Mouse (Mus musculus) midbrain, embryonic 12.5 days (tissue): ENCODE data around the gene 4632433K11Rik. TPM values are rescaled to one million over a fixed set of nuclear protein-coding genes. Genes with fewer than 3 reads are reported as not detected.
A peak's percentile ranks its signal among the peaks of the same experiment; 100 is the strongest.
"Not testable (repeated sequence)": the region's sequence is repeated elsewhere in the genome, so short reads cannot be mapped to it uniquely, and the experiment has no call there.

Experiments used
- ATAC-seq: fragments of 200-750 bp; cut with Nextera tagmentation; 2 replicates; pipeline ENCODE4 v1.8.0; 2017; ENCODE audit warnings: low read depth, moderate TSS enrichment, moderate library complexity; ENCODE audit not compliant: low FRiP score
- H3K27ac ChIP-seq: fragments of 300-500 bp; sonication (generic); replicated peaks from 2 replicates; pipeline ENCODE4 v1.5.1; 2016; ENCODE audit warnings: mild to moderate bottlenecking
- H3K27me3 ChIP-seq: fragments of 300-500 bp; sonication (generic); 2 replicates; pipeline ENCODE4 v1.6.1; 2016; ENCODE audit warnings: mild to moderate bottlenecking
- H3K36me3 ChIP-seq: fragments of 300-500 bp; sonication (generic); 2 replicates; pipeline ENCODE4 v1.6.1; 2016
- H3K4me1 ChIP-seq: fragments of 300-500 bp; sonication (generic); 2 replicates; pipeline ENCODE4 v1.6.1; 2016
- H3K4me2 ChIP-seq: fragments of 300-500 bp; sonication (generic); replicated peaks from 2 replicates; pipeline ENCODE4 v1.6.1; 2016; ENCODE audit warnings: mild to moderate bottlenecking, moderate library complexity
- H3K4me3 ChIP-seq: fragments of 300-500 bp; sonication (generic); 2 replicates; pipeline ENCODE4 v1.5.1; 2016; ENCODE audit warnings: mild to moderate bottlenecking
- H3K9ac ChIP-seq: fragments of 300-500 bp; sonication (generic); replicated peaks from 2 replicates; pipeline ENCODE4 v1.6.1; 2016; ENCODE audit warnings: mild to moderate bottlenecking, moderate library complexity
- H3K9me3 ChIP-seq: fragments of 300-500 bp; sonication (generic); 2 replicates; pipeline ENCODE4 v1.6.1; 2016; ENCODE audit warnings: mild to moderate bottlenecking
- WGBS: fragments of 180-500 bp; shearing (Covaris S2); methylation state at CpG from one replicate; pipeline ENCODE4 v1.1.7; 2016; 5-methylcytosine and 5-hydroxymethylcytosine counted together
- polyA plus RNA-seq: library from polyadenylated mRNA; unstranded; fragments of >200 nt; fragmentation: Nextera tagmentation; extraction: Ambion mirVana; gene quantifications from 2 replicates; pipeline ENCODE4 v1.2.1, GENCODE M21; 2016

Gene 4632433K11Rik
- polyA plus RNA-seq, 1 experiment from 2014 or later = not detected

DNA sequence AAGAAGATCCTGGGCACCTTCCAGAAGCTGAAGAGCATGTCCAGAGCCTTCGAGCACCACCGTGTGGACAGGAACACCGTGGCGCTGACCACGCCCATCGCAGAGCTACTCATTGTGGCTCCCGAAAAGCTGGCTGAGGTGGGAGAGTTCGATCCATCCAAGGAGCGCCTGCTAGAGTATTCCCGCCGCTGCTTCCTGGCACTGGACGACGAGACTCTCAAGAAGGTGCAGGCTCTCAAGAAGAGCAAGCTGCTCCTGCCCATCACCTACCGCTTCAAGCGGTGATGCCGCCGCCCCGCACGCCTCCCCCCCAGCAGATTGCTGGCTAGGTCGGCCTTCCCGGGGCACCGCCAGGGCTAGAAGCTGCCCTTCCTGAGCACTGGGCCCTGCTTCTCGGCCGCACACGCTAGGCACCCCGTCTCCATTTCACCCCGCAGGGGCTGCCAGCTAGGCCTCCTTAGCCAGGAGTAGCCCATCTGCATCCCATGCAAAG lies 26.4 kb downstream of the 4632433K11Rik start:
- 4% methylated on average over 27 of the region's 27 CpGs for WGBS
- Histone ChIP-seq H3K36me3 (0 out of 2 replicates have a peak, but pooled peaks cover 5% of the 10 kb centered on the region), H3K4me2 (peak overlapping the region; percentile 85), H3K9me3 (no peaks in the 10 kb centered on the region), H3K9ac (peak overlapping the region; percentile 81), H3K27me3 (peaks cover 36% of the 10 kb centered on the region), H3K4me3 (peak overlapping the region; percentile 61), H3K4me1 (peaks cover 40% of the 10 kb centered on the region), H3K27ac (peak overlapping the region; percentile 99)
- peak; percentile 16 for ATAC-seq

GRCm38 (mm10) chr7:5060944-5061773 lies 27.2 kb downstream of the 4632433K11Rik start:
- Histone ChIP-seq H3K4me1 (peaks cover 40% of the 10 kb centered on the region), H3K9me3 (no peaks in the 10 kb centered on the region), H3K27me3 (peaks cover 27% of the 10 kb centered on the region), H3K9ac (peak overlapping the region; percentile 81), H3K4me3 (peak overlapping the region; percentile 61), H3K27ac (peak overlapping the region; percentile 99), H3K4me2 (peak overlapping the region; percentile 85), H3K36me3 (peaks cover 10% of the 10 kb centered on the region; the same call in 1 of the 2 replicates)
- WGBS = under 1% methylated on average over 60 of the region's 60 CpGs
- ATAC-seq = peak; percentile 87

GRCm38 (mm10) chr7:5061774-5062359 lies 27.9 kb downstream of the 4632433K11Rik start, which contains the start of gene U2af2:
TSS of gene U2af2 (plus strand) at chr7:5062143.
- peaks cover 17% of the 10 kb centered on the region for H3K36me3 ChIP-seq
- H3K27ac ChIP-seq = peak within 1 kb of the TSS; percentile 99
- peaks cover 37% of the 10 kb centered on the region for H3K4me1 ChIP-seq
- peak within 1 kb of the TSS; percentile 81 for H3K9ac ChIP-seq
- no peaks in the 10 kb centered on the region for H3K9me3 ChIP-seq
- H3K4me3 ChIP-seq = peak within 1 kb of the TSS; percentile 61
- H3K27me3 ChIP-seq = peaks cover 20% of the 10 kb centered on the region
- ATAC-seq = peak; percentile 80
- under 1% methylated on average over 63 of the region's 65 CpGs for WGBS
- peak within 1 kb of the TSS; percentile 85 for H3K4me2 ChIP-seq

DNA sequence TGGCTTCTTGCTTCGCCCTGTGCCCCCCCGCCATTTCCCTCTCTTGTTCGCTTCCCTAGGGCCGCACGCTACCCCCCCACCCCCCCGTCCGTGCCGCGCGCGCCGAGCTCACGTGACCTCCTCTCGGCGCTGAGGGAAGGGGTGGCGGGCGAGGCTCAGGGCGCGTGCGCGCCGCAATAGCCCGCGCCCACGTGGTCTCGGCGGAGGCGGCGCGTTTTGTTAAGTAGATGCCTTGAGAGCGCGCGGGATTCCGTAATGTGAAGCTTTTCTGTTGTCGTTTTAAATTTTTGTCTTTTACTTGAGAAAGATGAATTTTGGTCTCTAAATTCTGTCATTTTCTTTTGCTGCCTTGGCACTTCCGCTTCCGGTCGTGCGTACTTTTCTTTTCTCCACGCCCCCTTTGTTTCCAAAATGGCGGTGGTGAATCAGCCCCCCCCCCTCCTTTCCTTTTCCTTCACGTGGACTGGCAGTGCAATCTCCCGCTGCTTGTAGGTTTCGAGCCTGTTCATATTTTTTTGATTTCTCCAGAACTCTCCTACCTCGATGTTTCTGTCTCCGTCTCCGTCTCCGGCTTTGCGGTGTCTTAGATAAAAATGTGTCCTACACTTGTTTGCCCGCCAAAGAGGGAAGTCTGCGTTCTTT lies 28.6 kb downstream of the 4632433K11Rik start:
- peak overlapping the region; percentile 61 for H3K4me3 ChIP-seq
- peaks cover 23% of the 10 kb centered on the region for H3K36me3 ChIP-seq
- peak overlapping the region; percentile 81 for H3K9ac ChIP-seq
- no peaks in the 10 kb centered on the region for H3K9me3 ChIP-seq
- peak overlapping the region; percentile 99 for H3K27ac ChIP-seq
- peaks cover 33% of the 10 kb centered on the region for H3K4me1 ChIP-seq
- peak overlapping the region; percentile 85 for H3K4me2 ChIP-seq
- H3K27me3 ChIP-seq = peaks cover 14% of the 10 kb centered on the region
- peak; percentile 44 for ATAC-seq
- WGBS = under 1% methylated on average over 34 of the region's 51 CpGs

- no peak overlapping the region for H3K9ac ChIP-seq
These were observed 31.0 kb downstream of the 4632433K11Rik start for GRCm38 (mm10) chr7:5064886-5065285.

GRCm38 (mm10) chr7:5073586-5073985 lies 39.7 kb downstream of the 4632433K11Rik start:
- H3K9ac ChIP-seq = no peak overlapping the region
- no peak overlapping the region for H3K4me2 ChIP-seq
- no peak for ATAC-seq
- WGBS = 97% methylated on average over 1 of the region's 1 CpGs
- H3K27ac ChIP-seq = no peak overlapping the region
- H3K36me3 ChIP-seq = peaks cover 96% of the 10 kb centered on the region
- no peaks in the 10 kb centered on the region for H3K27me3 ChIP-seq
- no peaks in the 10 kb centered on the region for H3K4me1 ChIP-seq
- no peaks in the 10 kb centered on the region for H3K9me3 ChIP-seq
- H3K4me3 ChIP-seq = no peak overlapping the region

More at GRCm38 (mm10) chr7:5064886-5065285, 31.0 kb downstream of the 4632433K11Rik start:
- no peak overlapping the region for H3K27ac ChIP-seq
- no peak for ATAC-seq
- 96% methylated on average over 6 of the region's 6 CpGs for WGBS
- no peaks in the 10 kb centered on the region for H3K27me3 ChIP-seq
- H3K4me3 ChIP-seq = no peak overlapping the region
- peaks cover 47% of the 10 kb centered on the region for H3K36me3 ChIP-seq
- peaks cover 27% of the 10 kb centered on the region for H3K4me1 ChIP-seq
- H3K9me3 ChIP-seq = no peaks in the 10 kb centered on the region
- H3K4me2 ChIP-seq = no peak overlapping the region

- Histone ChIP-seq H3K9me3 (no peaks in the 10 kb centered on the region), H3K4me3 (no peak overlapping the region), H3K4me2 (no peak overlapping the region), H3K4me1 (no peaks in the 10 kb centered on the region), H3K27me3 (no peaks in the 10 kb centered on the region), H3K9ac (no peak overlapping the region), H3K27ac (no peak overlapping the region), H3K36me3 (peaks cover 87% of the 10 kb centered on the region)
- ATAC-seq = no peak
- 90% methylated on average over 5 of the region's 5 CpGs for WGBS
These were observed 41.1 kb downstream of the 4632433K11Rik start for GRCm38 (mm10) chr7:5074984-5075383.

DNA sequence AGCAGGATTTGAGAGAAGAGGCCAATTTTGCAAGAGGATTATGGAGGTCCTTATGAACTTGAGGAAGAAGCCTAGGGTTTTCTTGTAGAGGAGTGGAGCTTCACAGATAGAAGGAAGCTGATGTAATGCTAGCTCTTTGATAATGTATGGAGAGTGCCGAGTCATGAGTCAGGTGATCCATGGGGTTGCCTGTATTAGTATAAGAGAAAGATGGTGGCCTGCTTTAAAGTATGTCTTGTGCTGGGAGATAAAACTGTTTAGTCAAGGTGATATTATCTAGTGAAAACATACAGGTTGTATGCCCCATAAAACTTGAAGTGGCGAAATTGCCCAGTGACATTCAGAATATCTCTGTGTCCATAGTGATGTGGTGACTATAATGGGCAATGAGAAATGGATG lies 43.0 kb downstream of the 4632433K11Rik start:
- Histone ChIP-seq H3K9me3 (no peaks in the 10 kb centered on the region), H3K36me3 (peaks cover 68% of the 10 kb centered on the region), H3K27me3 (no peaks in the 10 kb centered on the region), H3K4me1 (peaks cover 10% of the 10 kb centered on the region), H3K4me3 (no peak overlapping the region), H3K9ac (no peak overlapping the region), H3K27ac (no peak overlapping the region), H3K4me2 (no peak overlapping the region)
- WGBS = 94% methylated on average over 2 of the region's 2 CpGs
- no peak for ATAC-seq

- peak overlapping the region; percentile 44; the same call in 1 of the 2 replicates for H3K9ac ChIP-seq
- H3K4me1 ChIP-seq, H3K27me3 ChIP-seq, H3K9me3 ChIP-seq: not testable (repeated sequence)
- WGBS = 53% methylated on average over 9 of the region's 13 CpGs
- peak overlapping the region; percentile 89 for H3K27ac ChIP-seq
- peak; percentile 19 for ATAC-seq
- H3K4me3 ChIP-seq = peak overlapping the region; percentile 99
- H3K4me2 ChIP-seq = peak overlapping the region; percentile 83
- H3K36me3 ChIP-seq = peaks cover 55% of the 10 kb centered on the region
These were observed 45.6 kb downstream of the 4632433K11Rik start for GRCm38 (mm10) chr7:5079365-5080009.

- Histone ChIP-seq H3K9ac (peak within 1 kb of the TSS; percentile 97), H3K27ac (peak within 1 kb of the TSS; percentile 89), H3K4me2 (peak within 1 kb of the TSS; percentile 83), H3K4me1 (peaks cover 10% of the 10 kb centered on the region), H3K9me3 (no peaks in the 10 kb centered on the region), H3K27me3 (no peaks in the 10 kb centered on the region), H3K4me3 (peak within 1 kb of the TSS; percentile 99), H3K36me3 (peaks cover 53% of the 10 kb centered on the region)
- under 1% methylated on average over 81 of the region's 81 CpGs for WGBS
- ATAC-seq = peak; percentile 97
These were observed 46.3 kb downstream of the 4632433K11Rik start, which contains the start of gene Epn1 for GRCm38 (mm10) chr7:5080010-5080751. TSS of gene Epn1 (plus strand) at chr7:5080235.

DNA sequence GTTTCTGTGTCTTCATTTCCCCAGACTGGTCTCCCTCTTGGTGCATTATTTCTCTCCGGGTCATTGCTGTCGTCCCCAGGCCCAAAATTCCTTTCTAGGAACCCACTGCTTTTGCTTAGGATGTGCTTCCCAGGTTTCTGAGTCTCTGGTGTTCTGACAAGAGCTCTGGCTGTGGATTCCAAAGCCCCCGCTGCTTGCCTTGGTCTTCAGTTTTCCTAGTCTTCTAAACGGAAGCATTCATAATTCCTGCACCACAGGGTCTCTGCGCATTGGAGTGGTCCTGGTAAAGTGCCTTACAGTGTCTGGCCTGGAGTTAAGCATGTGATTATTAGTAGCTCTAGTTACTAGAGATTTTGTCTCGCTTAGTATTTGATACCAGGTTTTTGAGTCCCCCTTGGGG lies 46.9 kb downstream of the 4632433K11Rik start:
- 20% methylated on average over 6 of the region's 6 CpGs for WGBS
- peak overlapping the region; percentile 97 for H3K9ac ChIP-seq
- no peak for ATAC-seq
- peak overlapping the region; percentile 89 for H3K27ac ChIP-seq
- peaks cover 52% of the 10 kb centered on the region for H3K36me3 ChIP-seq
- peak overlapping the region; percentile 99 for H3K4me3 ChIP-seq
- H3K9me3 ChIP-seq = no peaks in the 10 kb centered on the region
- H3K4me2 ChIP-seq = peak overlapping the region; percentile 83
- peaks cover 10% of the 10 kb centered on the region for H3K4me1 ChIP-seq
- no peaks in the 10 kb centered on the region for H3K27me3 ChIP-seq
